ENCODE assay signal across 8 mouse cellular contexts in the genomic region with DNA sequence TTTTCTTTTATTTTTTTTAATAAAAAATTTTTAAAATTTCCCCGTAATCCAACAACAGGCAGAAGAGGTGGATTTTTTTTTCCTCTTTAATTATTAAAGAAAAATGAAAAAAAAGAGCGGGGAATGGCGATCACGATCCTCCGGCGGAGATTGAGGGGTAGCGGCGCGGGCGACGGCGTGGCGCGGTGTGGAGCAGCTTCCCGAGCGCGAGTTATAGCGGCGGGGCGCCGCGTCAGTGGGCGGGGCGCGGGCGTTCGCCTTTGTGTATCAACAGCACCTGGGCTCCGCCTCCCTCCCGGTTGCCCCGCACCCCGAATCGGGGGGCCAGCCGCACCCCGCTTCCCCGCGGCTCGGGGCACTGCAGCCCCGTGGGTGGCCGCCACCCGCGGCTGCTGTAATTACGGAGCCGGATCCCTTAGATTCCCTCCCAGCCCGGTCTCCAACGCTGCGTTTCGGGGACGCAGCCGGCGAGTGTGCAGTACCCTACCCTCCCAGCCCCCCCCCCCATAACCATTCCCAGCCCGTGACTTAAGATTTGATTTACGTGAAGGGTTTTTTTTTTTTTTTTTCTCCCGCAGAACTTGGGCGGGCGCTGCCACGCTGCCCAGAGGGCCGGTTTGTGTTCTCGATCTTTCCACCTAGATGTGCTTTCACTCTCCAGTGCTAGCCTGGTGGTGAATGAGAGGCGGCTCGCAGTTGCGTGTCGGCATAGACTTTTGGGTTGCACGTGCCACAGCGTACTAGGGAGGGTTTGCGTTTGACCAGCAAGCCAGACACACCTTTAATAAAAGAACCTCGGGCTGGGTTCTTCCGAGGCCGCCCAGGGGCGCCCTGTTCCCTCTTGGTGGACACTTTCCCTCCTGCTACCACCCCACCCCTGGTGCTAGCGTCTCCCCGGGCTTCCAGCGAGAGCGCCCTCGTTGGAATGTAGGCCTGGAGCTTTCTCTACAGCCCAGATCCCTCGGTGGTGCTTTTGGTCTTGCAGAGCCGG. TPM values are rescaled to one million over a fixed set of nuclear protein-coding genes. Genes with fewer than 3 reads are reported as not detected.
DNase-seq lines count a peak whose midpoint lies in the region; ATAC-seq lines count a peak whose summit lies in the region.

A gene (minus strand): TSS at position 210 of the 991 bp plus-strand sequence.

- H3K4me1 ChIP-seq in hindbrain, embryonic 10.5 days (replicated peaks): peaks cover 45% of the 10 kb centered on the region
- H3K4me1 ChIP-seq in lung, embryonic 16.5 days (replicated peaks; ENCODE audit: control insufficient read depth, insufficient read depth, low read length): peaks cover 24% of the 10 kb centered on the region

- H3K36me3 ChIP-seq in hindbrain, embryonic 10.5 days: peaks cover 38% of the 10 kb centered on the region
- H3K36me3 ChIP-seq in lung, embryonic 16.5 days (ENCODE audit: control insufficient read depth, insufficient read depth, low read length): peaks cover 10% of the 10 kb centered on the region

- H3K27ac ChIP-seq in hindbrain, embryonic 10.5 days: peak within 1 kb of the TSS; percentile 100
- H3K27ac ChIP-seq in lung, embryonic 16.5 days (ENCODE audit: low read length): peak within 1 kb of the TSS; percentile 99

- under 1% methylated on average over 76 of the region's 76 CpGs for WGBS in hindbrain, embryonic 10.5 days
- under 1% methylated on average over 76 of the region's 76 CpGs for WGBS in lung, embryonic 16.5 days

- H3K27me3 ChIP-seq in hindbrain, embryonic 10.5 days (ENCODE audit: insufficient read depth, poor library complexity, severe bottlenecking): peaks cover 6% of the 10 kb centered on the region; the same call in 1 of the 2 replicates
- no peaks in the 10 kb centered on the region for H3K27me3 ChIP-seq in lung, embryonic 16.5 days (ENCODE audit: control insufficient read depth, insufficient read depth, low read depth, low read length)

- peak within 1 kb of the TSS; percentile 77 for H3K4me2 ChIP-seq in lung, embryonic 16.5 days (ENCODE audit: low read depth, low read length)

- DNase-seq in MEL-GATA-1-ER (ENCODE audit: extremely low read depth, low read depth): peak; percentile 79
- peak; percentile 94 for DNase-seq in cerebellum, adult 9-10 months
- peak; percentile 63 to 86 for DNase-seq in frontal cortex, adult 2 months (ENCODE audit: extremely low spot score in 1 of 2, low spot score in 1 of 2)
- DNase-seq in hindbrain, embryonic 10.5 days (ENCODE audit: low spot score): peak; percentile 87
- DNase-seq in layer of hippocampus, adult 9-11 months: peak; percentile 91
- peak; percentile 89 for DNase-seq in ovary, postnatal 10 days (ENCODE audit: low spot score)
- peak; percentile 93 to 95 for DNase-seq in thymus, postnatal 10 days (ENCODE audit: low spot score in 2 of 2)

- H3K9me3 ChIP-seq in hindbrain, embryonic 10.5 days: no peaks in the 10 kb centered on the region
- no peaks in the 10 kb centered on the region for H3K9me3 ChIP-seq in lung, embryonic 16.5 days (ENCODE audit: control insufficient read depth, low read length)

- ATAC-seq in lung, embryonic 16.5 days (ENCODE audit: low read depth): peak; percentile 86

- H3K4me3 ChIP-seq in hindbrain, embryonic 10.5 days: peak within 1 kb of the TSS; percentile 94
- peak within 1 kb of the TSS; percentile 87 for H3K4me3 ChIP-seq in lung, embryonic 16.5 days (ENCODE audit: low read length)

- peak within 1 kb of the TSS; percentile 99 for H3K9ac ChIP-seq in lung, embryonic 16.5 days (ENCODE audit: low read length)

RNA-seq across cellular contexts. Expression of the gene that starts here (rescaled TPM):
- polyA plus RNA-seq in frontal cortex, adult 2 months (2012; rRNA removed): 64.1 and 71.7 TPM in 2 replicates
- 135 and 156 TPM in 2 replicates for polyA plus RNA-seq in hindbrain, embryonic 10.5 days (2016; fragmentation: Nextera tagmentation; extraction: Ambion mirVana)
- polyA plus RNA-seq in lung, embryonic 16.5 days (2015; fragmentation: Nextera tagmentation; extraction: Ambion mirVana): 143 and 155 TPM in 2 replicates

Comparison
In these comparisons a context has a peak if more than half of its experiments do, and no peak if none do; other contexts are left out.
1. Peak in every context shown above with its lines: DNase-seq, ATAC-seq, H3K4me3 ChIP-seq and H3K27ac ChIP-seq.